Mouse (Mus musculus): Measurements from ENCODE around the gene Dnajc3. TPM values are rescaled to one million over a fixed set of nuclear protein-coding genes. Genes with fewer than 3 reads are reported as not detected.
A peak's percentile ranks its signal among the peaks of the same experiment; 100 is the strongest.

Dnajc3 gene
- total and polyA plus RNA-seq, 3 experiments: 12.7 to 18.5 TPM; not detected in 1

- Histone ChIP-seq H3K4me3 (ENCODE audit: control insufficient read depth in 1 of 2, insufficient read depth in 1 of 2, low read depth in 2 of 2, low read length in 2 of 2) (no peak overlapping the region), H3K4me1 (ENCODE audit: control insufficient read depth in 1 of 2, insufficient read depth in 2 of 2, low read length in 2 of 2) (no peaks in the 10 kb centered on the region; a peak in 1 of 4 replicates), H3K79me2 (ENCODE audit: control insufficient read depth, insufficient read depth, low read length, poor library complexity) (peaks cover 18% of the 10 kb centered on the region), H3K9ac (ENCODE audit: control insufficient read depth, low read depth, low read length, poor library complexity, severe bottlenecking) (no peak overlapping the region), H3K36me3 (ENCODE audit: control insufficient read depth in 1 of 2, insufficient read depth in 2 of 2, low read length in 2 of 2) (peaks cover 0 to 6% of the 10 kb centered on the region in 2 experiments; a peak in 2 of 4 replicates), H3K27me3 (ENCODE audit: control insufficient read depth in 1 of 2, insufficient read depth in 2 of 2, low read length in 2 of 2) (no peaks in the 10 kb centered on the region), H3K9me3 (replicated peaks; ENCODE audit: insufficient read depth, low read length) (no peaks in the 10 kb centered on the region), H3K27ac (ENCODE audit: control insufficient read depth, low read depth, low read length) (no peak overlapping the region)
- TF ChIP-seq EP300 (IDR thresholded peaks at IDR 0.05; ENCODE audit: low read depth in 1 of 2, low read length in 2 of 2) (no peak), USF2 (IDR thresholded peaks at IDR 0.05; ENCODE audit: borderline replicate concordance in 1 of 2, insufficient read depth in 1 of 2, low read depth in 1 of 2, low read length in 2 of 2) (no peak), POLR2AphosphoS2 (IDR thresholded peaks at IDR 0.05; ENCODE audit: low read length) (no peak), USF1 (IDR thresholded peaks at IDR 0.05; ENCODE audit: low read depth, low read length) (no peak), MYC (IDR thresholded peaks at IDR 0.05; ENCODE audit: low read depth, low read length) (no peak), POLR2AphosphoS5 (IDR thresholded peaks at IDR 0.05; ENCODE audit: borderline replicate concordance, low read depth, low read length) (no peak)
- no peak for DNase-seq (ENCODE audit: low read depth, low spot score)
Measured at GRCm38 (mm10) chr14:118936236-118936635, 1.5 kb upstream of the Dnajc3 start.

GRCm38 (mm10) chr14:118936952-118937351, 824 bp upstream of the Dnajc3 start:
- Histone ChIP-seq H3K27ac (ENCODE audit: control insufficient read depth, low read depth, low read length) (no peak overlapping the region), H3K27me3 (ENCODE audit: control insufficient read depth in 1 of 2, insufficient read depth in 2 of 2, low read length in 2 of 2) (no peaks in the 10 kb centered on the region), H3K36me3 (ENCODE audit: control insufficient read depth in 1 of 2, insufficient read depth in 2 of 2, low read length in 2 of 2) (peaks cover 0 to 6% of the 10 kb centered on the region in 2 experiments; a peak in 2 of 4 replicates), H3K9me3 (replicated peaks; ENCODE audit: insufficient read depth, low read length) (no peaks in the 10 kb centered on the region), H3K9ac (ENCODE audit: control insufficient read depth, low read depth, low read length, poor library complexity, severe bottlenecking) (peak overlapping the region; percentile 87), H3K79me2 (ENCODE audit: control insufficient read depth, insufficient read depth, low read length, poor library complexity) (peaks cover 19% of the 10 kb centered on the region), H3K4me3 (ENCODE audit: control insufficient read depth in 1 of 2, insufficient read depth in 1 of 2, low read depth in 2 of 2, low read length in 2 of 2) (peak overlapping the region; percentile 79 to 93), H3K4me1 (ENCODE audit: control insufficient read depth in 1 of 2, insufficient read depth in 2 of 2, low read length in 2 of 2) (no peaks in the 10 kb centered on the region)
- DNase-seq (ENCODE audit: low read depth, low spot score): peak; percentile 23
- no peak for TF ChIP-seq POLR2AphosphoS2 (IDR thresholded peaks at IDR 0.05; ENCODE audit: low read length)
- TF ChIP-seq MAX (IDR thresholded peaks at IDR 0.05; ENCODE audit: low read length): no peak
- no peak for TF ChIP-seq MYC (IDR thresholded peaks at IDR 0.05; ENCODE audit: low read depth, low read length)

DNA sequence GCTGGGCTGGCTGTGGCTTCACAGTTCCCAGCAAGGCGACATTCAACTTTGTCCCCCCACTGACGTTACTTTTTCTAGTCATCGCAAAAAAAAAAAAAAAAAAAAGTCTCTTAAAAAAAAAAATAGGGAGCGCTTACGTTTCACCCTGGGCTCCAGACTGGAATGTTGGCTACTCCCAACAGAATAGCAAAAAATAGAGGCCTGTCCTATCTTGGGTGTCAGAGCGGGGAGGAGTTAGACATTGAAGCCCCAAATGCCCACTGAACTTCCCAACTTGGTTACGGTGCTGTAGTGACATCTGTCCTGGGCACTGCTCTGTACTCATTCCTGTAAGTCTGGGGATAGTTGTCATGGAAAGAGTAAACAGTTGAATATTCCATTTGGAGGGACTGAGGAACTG, 775 bp downstream of the Dnajc3 start:
- Histone ChIP-seq H3K79me2 (ENCODE audit: control insufficient read depth, insufficient read depth, low read length, poor library complexity) (peaks cover 24% of the 10 kb centered on the region), H3K4me1 (ENCODE audit: control insufficient read depth in 1 of 2, insufficient read depth in 2 of 2, low read length in 2 of 2) (no peaks in the 10 kb centered on the region), H3K27ac (ENCODE audit: control insufficient read depth, low read depth, low read length) (no peak overlapping the region; the same call in 1 of the 2 replicates), H3K9ac (ENCODE audit: control insufficient read depth, low read depth, low read length, poor library complexity, severe bottlenecking) (peak overlapping the region; percentile 96), H3K36me3 (ENCODE audit: control insufficient read depth in 1 of 2, insufficient read depth in 2 of 2, low read length in 2 of 2) (peaks cover 0 to 6% of the 10 kb centered on the region in 2 experiments; a peak in 2 of 4 replicates), H3K9me3 (replicated peaks; ENCODE audit: insufficient read depth, low read length) (no peaks in the 10 kb centered on the region), H3K27me3 (ENCODE audit: control insufficient read depth in 1 of 2, insufficient read depth in 2 of 2, low read length in 2 of 2) (no peaks in the 10 kb centered on the region), H3K4me3 (ENCODE audit: control insufficient read depth in 1 of 2, insufficient read depth in 1 of 2, low read depth in 2 of 2, low read length in 2 of 2) (peak overlapping the region; percentile 95 to 98)
- peak; percentile 24 for DNase-seq (ENCODE audit: low read depth, low spot score)
- peak; percentile 54; the same call in 1 of the 2 replicates for TF ChIP-seq ZNF384 (IDR thresholded peaks at IDR 0.05; ENCODE audit: low read depth, low read length)
- no peak for TF ChIP-seq USF2 (IDR thresholded peaks at IDR 0.05; ENCODE audit: borderline replicate concordance in 1 of 2, insufficient read depth in 1 of 2, low read depth in 1 of 2, low read length in 2 of 2)
- no peak for TF ChIP-seq POLR2A (IDR thresholded peaks at IDR 0.05; ENCODE audit: control insufficient read depth in 1 of 2, insufficient read depth in 1 of 2, low read depth in 1 of 2, low read length in 2 of 2, poor library complexity in 1 of 2)
